ENCODE assay signal across 29 mouse cellular contexts in genomic region chr19:11443964-11444363, GRCm38 (mm10). TPM values are rescaled to one million over a fixed set of nuclear protein-coding genes. Genes with fewer than 3 reads are reported as not detected.
A peak's percentile ranks its signal among the peaks of the same experiment; 100 is the strongest.
DNase-seq lines count a peak whose midpoint lies in the region; TF ChIP-seq lines count a peak whose summit lies in the region.
"Had no signal": no experiment of that assay in that cellular context is flagged by ENCODE, and none has a peak within 500 bp of the region (broad histone marks: within the 10 kb centered on the region; RNA-seq: fewer than 3 reads in every experiment).

No protein-coding gene starts in this region.

- DNase-seq in lung, adult 2 months = no peak
- no peak for DNase-seq in lung, postnatal 4 days
- no peak for DNase-seq in thymus, adult 2 months
- DNase-seq in thymus, postnatal 14 days = no peak
- peak; percentile 56 for DNase-seq in naive thymus-derived CD4-positive, alpha-beta T cell, adult 2 months (ENCODE audit: low read depth)
- no peak for DNase-seq in forebrain, embryonic 10.5 days (ENCODE audit: extremely low spot score, low spot score)
- no peak for DNase-seq in gastrocnemius, postnatal 36 days
- DNase-seq: adrenal gland, adult 8-10 months; adrenal gland, postnatal 14 days; cerebellum, adult 11-12 months; cerebellum, adult 2 months; cerebellum, adult 9-11 months; cerebellum, postnatal 14 days; cerebellum, postnatal 36 days; embryo, embryonic 11 days; forebrain, postnatal 0 days had no signal

- H3K36me3 ChIP-seq in thymus, adult 2 months (ENCODE audit: control insufficient read depth, insufficient read depth, low read length) = no peaks in the 10 kb centered on the region
- H3K36me3 ChIP-seq in forebrain, embryonic 10.5 days (replicated peaks) = no peaks in the 10 kb centered on the region
- H3K36me3 ChIP-seq: embryonic facial prominence, embryonic 13.5 days; embryonic facial prominence, embryonic 15.5 days; forebrain, embryonic 15.5 days; G1E had no signal

- no peaks in the 10 kb centered on the region for H3K9me3 ChIP-seq in forebrain, embryonic 10.5 days
- H3K9me3 ChIP-seq: embryonic facial prominence, embryonic 13.5 days; embryonic facial prominence, embryonic 15.5 days; forebrain, embryonic 13.5 days; forebrain, embryonic 15.5 days; G1E had no signal

- no peaks in the 10 kb centered on the region for H3K4me1 ChIP-seq in lung, adult 2 months (ENCODE audit: control insufficient read depth, insufficient read depth, low read length)
- H3K4me1 ChIP-seq in thymus, adult 2 months (replicated peaks; ENCODE audit: control insufficient read depth, insufficient read depth, low read length) = peaks cover 17% of the 10 kb centered on the region
- no peaks in the 10 kb centered on the region for H3K4me1 ChIP-seq in bone marrow, adult 2 months (ENCODE audit: control insufficient read depth, insufficient read depth, low read length)
- no peaks in the 10 kb centered on the region for H3K4me1 ChIP-seq in forebrain, embryonic 10.5 days
- H3K4me1 ChIP-seq: embryonic facial prominence, embryonic 13.5 days; embryonic facial prominence, embryonic 15.5 days; forebrain, embryonic 13.5 days; forebrain, embryonic 15.5 days had no signal

- TF ChIP-seq POLR2A in lung, adult 2 months (IDR thresholded peaks at IDR 0.05; ENCODE audit: borderline replicate concordance, extremely low read depth, low read depth, low read length) = no peak
- TF ChIP-seq POLR2A in thymus, adult 2 months (IDR thresholded peaks at IDR 0.05; ENCODE audit: control insufficient read depth, extremely low read depth, insufficient read depth, low read length, poor library complexity) = no peak
- no peak for TF ChIP-seq POLR2A in bone marrow, adult 2 months (IDR thresholded peaks at IDR 0.05; ENCODE audit: borderline replicate concordance, control insufficient read depth, low read depth, low read length)

- H3K4me3 ChIP-seq in lung, adult 2 months (replicated peaks; ENCODE audit: extremely low read depth, low read depth, low read length) = peak overlapping the region; percentile 24
- H3K4me3 ChIP-seq in thymus, adult 2 months (ENCODE audit: control insufficient read depth, insufficient read depth, low read length) = peak overlapping the region; percentile 32
- peak overlapping the region; percentile 28 for H3K4me3 ChIP-seq in bone marrow, adult 2 months (replicated peaks; ENCODE audit: control insufficient read depth, low read depth, low read length)
- no peak overlapping the region for H3K4me3 ChIP-seq in forebrain, embryonic 10.5 days
- H3K4me3 ChIP-seq: embryonic facial prominence, embryonic 13.5 days; embryonic facial prominence, embryonic 15.5 days; erythroblast, embryonic 14.5 days; forebrain, embryonic 13.5 days; forebrain, embryonic 15.5 days had no signal

- no peak for TF ChIP-seq CTCF in lung, adult 2 months (IDR thresholded peaks at IDR 0.05; ENCODE audit: insufficient read depth, low read length)
- no peak for TF ChIP-seq CTCF in thymus, adult 2 months (IDR thresholded peaks at IDR 0.05; ENCODE audit: borderline replicate concordance, control insufficient read depth, extremely low read depth, insufficient read depth, low read length, poor library complexity)
- TF ChIP-seq CTCF in bone marrow, adult 2 months (IDR thresholded peaks at IDR 0.05; ENCODE audit: control insufficient read depth, insufficient read depth, low read length) = no peak

- peak overlapping the region; percentile 71 for H3K27ac ChIP-seq in thymus, adult 2 months (ENCODE audit: control insufficient read depth, insufficient read depth, low read length)
- H3K27ac ChIP-seq in bone marrow, adult 2 months (ENCODE audit: control insufficient read depth, insufficient read depth, low read depth, low read length, poor library complexity) = no peak overlapping the region
- no peak overlapping the region for H3K27ac ChIP-seq in forebrain, embryonic 10.5 days
- H3K27ac ChIP-seq: embryonic facial prominence, embryonic 13.5 days; embryonic facial prominence, embryonic 15.5 days; forebrain, embryonic 13.5 days; forebrain, embryonic 15.5 days had no signal

- 71% methylated on average over 5 of the region's 5 CpGs for WGBS in lung, adult 2 months
- WGBS in thymus, adult 2 months = 91% methylated on average over 5 of the region's 5 CpGs
- WGBS in bone marrow, adult 2 months = 82% methylated on average over 5 of the region's 5 CpGs
- WGBS in forebrain, embryonic 10.5 days = 92% methylated on average over 5 of the region's 5 CpGs

- no peaks in the 10 kb centered on the region for H3K27me3 ChIP-seq in thymus, adult 2 months (ENCODE audit: control insufficient read depth, insufficient read depth, low read length)
- no peaks in the 10 kb centered on the region for H3K27me3 ChIP-seq in forebrain, embryonic 10.5 days (ENCODE audit: poor library complexity, severe bottlenecking)
- H3K27me3 ChIP-seq: CH12.LX; embryonic facial prominence, embryonic 13.5 days; embryonic facial prominence, embryonic 15.5 days; forebrain, embryonic 13.5 days; forebrain, embryonic 15.5 days had no signal

- intact Hi-C loops in gastrocnemius, postnatal 36 days (cut with DNase I) = no loop called here

RNA-seq across cellular contexts. Expression of gene Ms4a4b, which starts 0.6 kb away (rescaled TPM):
- 4.3 and 8.7 TPM in 2 replicates for polyA plus RNA-seq in lung, adult 2 months (2012; rRNA removed)
- 43.9 and 57.3 TPM in 2 replicates for polyA plus RNA-seq in thymus, adult 2 months (2012; rRNA removed)
- 2.3 and 9.6 TPM in 2 replicates for polyA plus RNA-seq in bone marrow, adult 2 months (2011; ENCODE audit: insufficient read depth, insufficient read length, low replicate concordance, missing spikeins)
- polyA plus RNA-seq in forebrain, embryonic 10.5 days (2016; fragmentation: Nextera tagmentation; extraction: Ambion mirVana) = not detected in 2 replicates
- not detected for total RNA-seq in gastrocnemius, postnatal 36 days (2021)
- total RNA-seq: CH12.LX; forebrain, postnatal 0 days had no signal
- polyA plus RNA-seq: C2C12; embryonic facial prominence, embryonic 11.5 days; embryonic facial prominence, embryonic 15.5 days; forebrain, embryonic 11.5 days; forebrain, embryonic 13.5 days; forebrain, embryonic 15.5 days; forebrain, postnatal 0 days; G1E had no signal

RNA-seq across cellular contexts. Expression of gene Ms4a6c, which starts 25.2 kb away (rescaled TPM):
- 3.6 and 7.1 TPM in 2 replicates for polyA plus RNA-seq in lung, adult 2 months (2012; rRNA removed)
- polyA plus RNA-seq in thymus, adult 2 months (2012; rRNA removed) = 4.5 and 6.2 TPM in 2 replicates
- 9.2 and 36.3 TPM in 2 replicates for polyA plus RNA-seq in bone marrow, adult 2 months (2011; ENCODE audit: insufficient read depth, insufficient read length, low replicate concordance, missing spikeins)
- 1.2 and 1.5 TPM in 2 replicates for polyA plus RNA-seq in forebrain, embryonic 10.5 days (2016; fragmentation: Nextera tagmentation; extraction: Ambion mirVana)
- total RNA-seq in gastrocnemius, postnatal 36 days (2021) = 1 to 10 TPM; 1.3 to 2.3 TPM
- polyA plus RNA-seq: C2C12; erythroblast, embryonic 14.5 days; Patski had no signal

RNA-seq across cellular contexts. Expression of gene Ms4a4c, which starts 39.4 kb away (rescaled TPM):
- polyA plus RNA-seq in lung, adult 2 months (2012; rRNA removed) = 0.62 and 2.9 TPM in 2 replicates
- 2.4 TPM in 2 replicates for polyA plus RNA-seq in thymus, adult 2 months (2012; rRNA removed)
- polyA plus RNA-seq in bone marrow, adult 2 months (2011; ENCODE audit: insufficient read depth, insufficient read length, low replicate concordance, missing spikeins) = 8.4 and 16.7 TPM in 2 replicates
- 0.17 TPM in 1 of 2 replicates, not detected in the other for polyA plus RNA-seq in forebrain, embryonic 10.5 days (2016; fragmentation: Nextera tagmentation; extraction: Ambion mirVana)
- under 1 TPM in 1 of 2 experiments, not detected in 1; 0.35 TPM for total RNA-seq in gastrocnemius, postnatal 36 days (2021)
- total RNA-seq: adrenal gland, postnatal 4 days; forebrain, postnatal 0 days; G1E had no signal
- polyA plus RNA-seq: C2C12; embryonic facial prominence, embryonic 11.5 days; erythroblast, embryonic 14.5 days; forebrain, embryonic 11.5 days; forebrain, embryonic 13.5 days; G1E; Patski had no signal

RNA-seq across cellular contexts. Expression of gene Gm8369, which starts 41.8 kb away (rescaled TPM):
- 3.4 and 8.1 TPM in 2 replicates for polyA plus RNA-seq in lung, adult 2 months (2012; rRNA removed)
- 5.2 and 6.3 TPM in 2 replicates for polyA plus RNA-seq in thymus, adult 2 months (2012; rRNA removed)
- 2.4 and 11.9 TPM in 2 replicates for polyA plus RNA-seq in bone marrow, adult 2 months (2011; ENCODE audit: insufficient read depth, insufficient read length, low replicate concordance, missing spikeins)
- polyA plus RNA-seq in forebrain, embryonic 10.5 days (2016; fragmentation: Nextera tagmentation; extraction: Ambion mirVana) = not detected in 2 replicates
- total RNA-seq in gastrocnemius, postnatal 36 days (2021) = under 1 TPM in 1 of 2 experiments, not detected in 1; 0.39 TPM
- total RNA-seq: adrenal gland, postnatal 4 days; forebrain, postnatal 0 days had no signal
- polyA plus RNA-seq: C2C12; cerebellum, adult 2 months; embryonic facial prominence, embryonic 11.5 days; embryonic facial prominence, embryonic 13.5 days; erythroblast, embryonic 14.5 days; forebrain, embryonic 11.5 days; forebrain, embryonic 13.5 days; forebrain, embryonic 15.5 days; G1E; Patski had no signal
